Mouse (Mus musculus): ENCODE data around the gene Mmadhc.

Gene Mmadhc

GRCm38 (mm10) chr2:50267046-50267445, 29.6 kb downstream of the Mmadhc start:
- no peak for DNase-seq (ENCODE audit: extremely low read depth, insufficient read length, low spot score)

- DNase-seq (ENCODE audit: extremely low read depth, insufficient read length, low spot score), result no peak
Measured at GRCm38 (mm10) chr2:50265215-50265785, 31.3 kb downstream of the Mmadhc start.

GRCm38 (mm10) chr2:50264059-50264458, 32.5 kb downstream of the Mmadhc start:
- no peak for DNase-seq (ENCODE audit: extremely low read depth, insufficient read length, low spot score)

- no peak for DNase-seq (ENCODE audit: extremely low read depth, insufficient read length, low spot score)
Measured at GRCm38 (mm10) chr2:50254955-50255354, 41.6 kb downstream of the Mmadhc start.

GRCm38 (mm10) chr2:50248551-50248950, 48.0 kb downstream of the Mmadhc start:
- DNase-seq (ENCODE audit: extremely low read depth, insufficient read length, low spot score), result no peak

GRCm38 (mm10) chr2:50233491-50233890, 63.1 kb downstream of the Mmadhc start:
- no peak for DNase-seq (ENCODE audit: extremely low read depth, insufficient read length, low spot score)

Measured in 3134 (cell line).